Mouse (Mus musculus): ENCODE measurements around the gene Ms4a6c. TPM values are rescaled to one million over a fixed set of nuclear protein-coding genes. Genes with fewer than 3 reads are reported as not detected.

The Ms4a6c gene
- total and polyA plus RNA-seq, 3 experiments, result 5.0 to 20.0 (median 14.3) TPM

GRCm38 (mm10) chr19:11501326-11501725 lies 32.2 kb downstream of the Ms4a6c start:
- in situ Hi-C loops (cut with MboI; ENCODE audit: low pct_ligation_motif_present, low pct_unique_long_range_greater_than_20kb, low sequenced_read_pairs) (no loop called here), dilution Hi-C loops (cut with MboI; ENCODE audit: extremely low pct_ligation_motif_present, extremely low pct_unique_long_range_greater_than_20kb, low sequenced_read_pairs) (no loop called here)
- Histone ChIP-seq H3K36me3 (replicated peaks in 1 of 2; ENCODE audit: control insufficient read depth in 1 of 2, insufficient read depth in 1 of 2, low read length in 1 of 2) (no peaks in the 10 kb centered on the region), H3K4me1 (ENCODE audit: control insufficient read depth in 1 of 2, insufficient read depth in 2 of 2) (peaks cover 0 to 6% of the 10 kb centered on the region in 2 experiments; a peak in 2 of 4 replicates), H3K4me2 (ENCODE audit: insufficient read depth, low read depth, poor library complexity, severe bottlenecking) (no peak overlapping the region), H3K27me3 (replicated peaks) (no peaks in the 10 kb centered on the region), H3K27ac (ENCODE audit: insufficient read depth, low read depth) (no peak overlapping the region), H3K9me3 (replicated peaks; ENCODE audit: low read length) (no peaks in the 10 kb centered on the region), H3K79me2 (replicated peaks; ENCODE audit: control insufficient read depth, extremely low read depth, insufficient read depth, poor library complexity, severe bottlenecking) (no peaks in the 10 kb centered on the region), H3K9ac (ENCODE audit: insufficient read depth, low read depth) (no peak overlapping the region), H3K4me3 (replicated peaks in 1 of 3; ENCODE audit: low read depth in 2 of 3, low read length in 2 of 3, poor library complexity in 1 of 3) (no peak overlapping the region)
- TF ChIP-seq MAZ (IDR thresholded peaks at IDR 0.05; ENCODE audit: low read depth, low read length) (no peak), JUND (conservative IDR thresholded peaks at IDR 0.05; ENCODE audit: low read depth, low read length) (no peak), CHD1 (IDR thresholded peaks at IDR 0.05; ENCODE audit: low read depth, low read length) (no peak), JUN (IDR thresholded peaks at IDR 0.05; ENCODE audit: insufficient read depth, low read depth, low read length) (no peak), MAX (IDR thresholded peaks at IDR 0.05; ENCODE audit: low read length) (no peak), MYC (IDR thresholded peaks at IDR 0.05; ENCODE audit: low read depth, low read length) (no peak), USF2 (conservative IDR thresholded peaks at IDR 0.05; ENCODE audit: low read depth, low read length) (no peak), GABPA (IDR thresholded peaks at IDR 0.05; ENCODE audit: insufficient replicate concordance, low read depth, low read length) (no peak), ZMIZ1 (IDR thresholded peaks at IDR 0.05; ENCODE audit: low read depth, low read length) (no peak), ZKSCAN1 (IDR thresholded peaks at IDR 0.05; ENCODE audit: borderline replicate concordance, low read depth, low read length) (no peak), TCF12 (IDR thresholded peaks at IDR 0.05; ENCODE audit: low read depth, low read length) (no peak), MAFK (IDR thresholded peaks at IDR 0.05; ENCODE audit: insufficient replicate concordance, low read length) (no peak)
- no peak for DNase-seq (ENCODE audit: extremely low read depth)

- TF ChIP-seq BHLHE40 (IDR thresholded peaks at IDR 0.05; ENCODE audit: low read depth, low read length), result no peak
- Histone ChIP-seq H3K4me3 (replicated peaks in 1 of 3; ENCODE audit: low read depth in 2 of 3, low read length in 2 of 3, poor library complexity in 1 of 3) (no peak overlapping the region), H3K27ac (ENCODE audit: insufficient read depth, low read depth) (no peak overlapping the region), H3K79me2 (replicated peaks; ENCODE audit: control insufficient read depth, extremely low read depth, insufficient read depth, poor library complexity, severe bottlenecking) (no peaks in the 10 kb centered on the region), H3K36me3 (replicated peaks in 1 of 2; ENCODE audit: control insufficient read depth in 1 of 2, insufficient read depth in 1 of 2, low read length in 1 of 2) (no peaks in the 10 kb centered on the region), H3K27me3 (replicated peaks) (no peaks in the 10 kb centered on the region), H3K4me1 (ENCODE audit: control insufficient read depth in 1 of 2, insufficient read depth in 2 of 2) (no peaks in the 10 kb centered on the region), H3K9me3 (replicated peaks; ENCODE audit: low read length) (no peaks in the 10 kb centered on the region), H3K9ac (ENCODE audit: insufficient read depth, low read depth) (no peak overlapping the region), H3K4me2 (ENCODE audit: insufficient read depth, low read depth, poor library complexity, severe bottlenecking) (no peak overlapping the region)
- dilution Hi-C loops (cut with MboI; ENCODE audit: extremely low pct_ligation_motif_present, extremely low pct_unique_long_range_greater_than_20kb, low sequenced_read_pairs) (no loop called here), in situ Hi-C loops (cut with MboI; ENCODE audit: low pct_ligation_motif_present, low pct_unique_long_range_greater_than_20kb, low sequenced_read_pairs) (no loop called here)
- DNase-seq (ENCODE audit: extremely low read depth), result no peak
These were observed 35.7 kb downstream of the Ms4a6c start for GRCm38 (mm10) chr19:11504857-11505256.

DNA sequence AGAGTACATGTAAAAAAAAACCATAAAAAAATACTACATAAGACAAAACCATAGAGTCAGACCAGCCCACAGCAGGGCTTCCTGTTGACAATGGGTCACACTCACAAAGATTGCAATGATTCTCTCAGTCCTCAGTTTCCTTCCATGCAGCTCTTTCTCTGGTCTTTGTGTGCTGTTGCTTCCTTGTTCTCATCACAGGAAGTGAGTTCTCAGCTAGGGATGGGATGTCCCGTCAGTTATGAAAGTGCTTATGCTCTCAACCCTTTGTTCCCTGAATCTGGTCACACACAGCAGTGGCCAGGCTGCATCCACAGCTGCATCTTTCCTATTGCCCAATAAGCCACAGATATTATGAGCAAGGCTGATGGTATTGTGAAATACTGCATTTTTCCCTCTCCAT lies 44.3 kb downstream of the Ms4a6c start:
- Histone ChIP-seq H3K27me3 (replicated peaks) (no peaks in the 10 kb centered on the region), H3K9me3 (replicated peaks; ENCODE audit: low read length) (no peaks in the 10 kb centered on the region), H3K4me1 (ENCODE audit: control insufficient read depth in 1 of 2, insufficient read depth in 2 of 2) (peaks cover 2 to 30% of the 10 kb centered on the region in 2 experiments), H3K9ac (ENCODE audit: insufficient read depth, low read depth) (no peak overlapping the region), H3K27ac (ENCODE audit: insufficient read depth, low read depth) (no peak overlapping the region), H3K36me3 (replicated peaks in 1 of 2; ENCODE audit: control insufficient read depth in 1 of 2, insufficient read depth in 1 of 2, low read length in 1 of 2) (no peaks in the 10 kb centered on the region), H3K4me2 (ENCODE audit: insufficient read depth, low read depth, poor library complexity, severe bottlenecking) (no peak overlapping the region), H3K79me2 (replicated peaks; ENCODE audit: control insufficient read depth, extremely low read depth, insufficient read depth, poor library complexity, severe bottlenecking) (no peaks in the 10 kb centered on the region), H3K4me3 (replicated peaks in 1 of 3; ENCODE audit: low read depth in 2 of 3, low read length in 2 of 3, poor library complexity in 1 of 3) (no peak overlapping the region)
- dilution Hi-C loops (cut with MboI; ENCODE audit: extremely low pct_ligation_motif_present, extremely low pct_unique_long_range_greater_than_20kb, low sequenced_read_pairs) (no loop called here), in situ Hi-C loops (cut with MboI; ENCODE audit: low pct_ligation_motif_present, low pct_unique_long_range_greater_than_20kb, low sequenced_read_pairs) (no loop called here)
- DNase-seq (ENCODE audit: extremely low read depth), result no peak
- TF ChIP-seq ZNF384 (IDR thresholded peaks at IDR 0.05; ENCODE audit: low read depth, low read length), result no peak
- no peak for TF ChIP-seq TBP (conservative IDR thresholded peaks at IDR 0.05; ENCODE audit: low read depth, low read length)
- no peak for TF ChIP-seq USF2 (conservative IDR thresholded peaks at IDR 0.05; ENCODE audit: low read depth, low read length)
- no peak for TF ChIP-seq MAZ (IDR thresholded peaks at IDR 0.05; ENCODE audit: low read depth, low read length)
- no peak for TF ChIP-seq BHLHE40 (IDR thresholded peaks at IDR 0.05; ENCODE audit: low read depth, low read length)
- TF ChIP-seq POLR2AphosphoS2 (IDR thresholded peaks at IDR 0.05; ENCODE audit: low read depth, low read length), result no peak
- TF ChIP-seq CTCF (conservative IDR thresholded peaks at IDR 0.05 in 1 of 2, IDR thresholded peaks at IDR 0.05 in 1 of 2; ENCODE audit: low read depth in 2 of 2, low read length in 2 of 2), result no peak
- TF ChIP-seq JUN (IDR thresholded peaks at IDR 0.05; ENCODE audit: insufficient read depth, low read depth, low read length), result no peak
- TF ChIP-seq ELF1 (IDR thresholded peaks at IDR 0.05; ENCODE audit: low read depth, low read length), result no peak
- no peak for TF ChIP-seq EP300 (IDR thresholded peaks at IDR 0.05; ENCODE audit: low read length)
- TF ChIP-seq E2F4 (IDR thresholded peaks at IDR 0.05; ENCODE audit: insufficient replicate concordance, low read depth, low read length), result no peak
- no peak for TF ChIP-seq HCFC1 (IDR thresholded peaks at IDR 0.05; ENCODE audit: low read depth, low read length)

Measured in CH12.LX (cell line).